Mouse (Mus musculus) liver, postnatal 0 days (tissue): ENCODE measurements around the gene Gm11239. TPM values are rescaled to one million over a fixed set of nuclear protein-coding genes. Genes with fewer than 3 reads are reported as not detected.
"Not testable (repeated sequence)": the region's sequence is repeated elsewhere in the genome, so short reads cannot be mapped to it uniquely, and the experiment has no call there.

Experiments used
- ATAC-seq: fragments of 200-750 bp; cut with Nextera tagmentation; 2 replicates; pipeline ENCODE4 v1.8.0; 2017; ENCODE audit warnings: mild to moderate bottlenecking, moderate library complexity
- DNase-seq: peaks from one replicate; pipeline ENCODE4 v3.0.0-alpha.2; 2016
- H3K27ac ChIP-seq: fragments of 300-500 bp; sonication (generic); 2 replicates; pipeline ENCODE4 v1.5.1; 2014; ENCODE audit warnings: antibody characterized with exemption, moderate library complexity, mild to moderate bottlenecking, low read depth
- H3K27me3 ChIP-seq: fragments of 300-500 bp; sonication (generic); 2 replicates; pipeline ENCODE4 v1.6.1; 2014; ENCODE audit warnings: low read length, control low read depth, mixed read lengths; ENCODE audit not compliant: insufficient read depth
- H3K36me3 ChIP-seq: fragments of 300-500 bp; sonication (generic); replicated peaks from 2 replicates; pipeline ENCODE4 v1.6.1; 2014; ENCODE audit warnings: mild to moderate bottlenecking, control low read depth, low read length, moderate library complexity, mixed read lengths; ENCODE audit not compliant: insufficient read depth
- H3K4me1 ChIP-seq: fragments of 300-500 bp; sonication (generic); 2 replicates; pipeline ENCODE4 v1.6.1; 2014; ENCODE audit warnings: antibody characterized with exemption, mild to moderate bottlenecking, control low read depth; ENCODE audit not compliant: insufficient read depth
- H3K4me2 ChIP-seq: fragments of 300-500 bp; sonication (generic); 2 replicates; pipeline ENCODE4 v1.6.1; 2014; ENCODE audit warnings: low read depth, mild to moderate bottlenecking, low read length, moderate library complexity, mixed read lengths
- H3K4me3 ChIP-seq: fragments of 300-500 bp; sonication (generic); 2 replicates; pipeline ENCODE4 v1.5.1; 2014; ENCODE audit warnings: low read depth, low read length
- H3K9ac ChIP-seq: fragments of 300-500 bp; sonication (generic); replicated peaks from 2 replicates; pipeline ENCODE4 v1.6.1; 2014; ENCODE audit warnings: mild to moderate bottlenecking, moderate library complexity
- H3K9me3 ChIP-seq: fragments of 300-500 bp; sonication (generic); 2 replicates; pipeline ENCODE4 v1.6.1; 2016; ENCODE audit warnings: mild to moderate bottlenecking, control low read depth, low read length, mixed read lengths
- CTCF ChIP-seq: sonication (generic); IDR thresholded peaks from 2 replicates; pipeline ENCODE4 v1.5.1; 2016; ENCODE audit warnings: antibody characterized with exemption, low read depth
- EP300 ChIP-seq: IDR thresholded peaks from 2 replicates; pipeline ENCODE4 v1.6.1; 2016; ENCODE audit warnings: antibody characterized with exemption, low read depth, mild to moderate bottlenecking
- WGBS: fragments of 180-500 bp; shearing (Covaris S2); extraction: QIAGEN DNeasy Blood & Tissue Kit; methylation state at CpG from one replicate; pipeline ENCODE4 v1.1.7; 2014; ENCODE audit not compliant: insufficient replicate concordance; 5-methylcytosine and 5-hydroxymethylcytosine counted together
- polyA plus RNA-seq: library from polyadenylated mRNA; unstranded; fragments of >200 nt; fragmentation: Nextera tagmentation; extraction: Ambion mirVana; gene quantifications from 2 replicates; pipeline ENCODE4 v1.2.1, GENCODE M21; 2015

The Gm11239 gene
- not detected in 2 replicates for polyA plus RNA-seq

- not testable (repeated sequence) for H3K27ac ChIP-seq, H3K4me1 ChIP-seq, DNase-seq, H3K4me2 ChIP-seq, H3K9me3 ChIP-seq, H3K36me3 ChIP-seq, H3K27me3 ChIP-seq, H3K9ac ChIP-seq, H3K4me3 ChIP-seq, ATAC-seq
- WGBS, result no CpG with 5 or more reads among the region's 4 CpGs
Measured at GRCm38 (mm10) chr4:73668054-73668453, at the start of gene Gm11239. TSS of gene Gm11239 (plus strand) at chr4:73668354.

DNA sequence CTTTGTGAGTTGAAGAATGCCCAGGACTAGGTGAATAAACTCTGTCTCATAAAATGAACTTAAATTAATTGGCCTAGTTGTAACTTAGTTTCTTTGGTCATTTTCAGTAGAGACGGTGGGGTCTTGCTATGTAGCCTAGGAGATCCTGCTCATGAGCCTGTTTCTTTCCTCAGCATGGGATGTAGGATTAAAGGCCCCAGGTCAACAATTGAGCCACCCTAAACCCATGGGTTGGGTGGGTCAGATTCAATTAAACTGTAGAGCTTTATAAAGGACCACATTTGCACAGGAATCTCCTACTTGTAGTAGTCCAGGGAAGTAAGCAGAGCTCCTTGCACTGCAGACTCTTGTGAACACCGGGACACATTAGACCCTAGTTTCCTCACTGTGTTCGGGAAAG lies 45.5 kb upstream of the Gm11239 start, which contains the start of gene Gm11237:
Gene Gm11237 (plus strand): TSS at position 301 of the 400 bp plus-strand sequence.
- H3K4me2 ChIP-seq, ATAC-seq, H3K9ac ChIP-seq, H3K9me3 ChIP-seq, H3K4me1 ChIP-seq, DNase-seq, H3K36me3 ChIP-seq, H3K27ac ChIP-seq, H3K4me3 ChIP-seq, H3K27me3 ChIP-seq: not testable (repeated sequence)
- WGBS, result no CpG with 5 or more reads among the region's 3 CpGs

DNA sequence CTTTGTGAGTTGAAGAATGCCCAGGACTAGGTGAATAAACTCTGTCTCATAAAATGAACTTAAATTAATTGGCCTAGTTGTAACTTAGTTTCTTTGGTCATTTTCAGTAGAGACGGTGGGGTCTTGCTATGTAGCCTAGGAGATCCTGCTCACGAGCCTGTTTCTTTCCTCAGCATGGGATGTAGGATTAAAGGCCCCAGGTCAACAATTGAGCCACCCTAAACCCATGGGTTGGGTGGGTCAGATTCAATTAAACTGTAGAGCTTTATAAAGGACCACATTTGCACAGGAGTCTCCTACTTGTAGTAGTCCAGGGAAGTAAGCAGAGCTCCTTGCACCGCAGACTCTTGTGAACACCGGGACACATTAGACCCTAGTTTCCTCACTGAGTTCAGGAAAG lies 30.3 kb upstream of the Gm11239 start, which contains the start of gene Gm11236:
Gene Gm11236 (plus strand): TSS at position 301 of the 400 bp plus-strand sequence.
- ATAC-seq, H3K27me3 ChIP-seq: not testable (repeated sequence)

DNA sequence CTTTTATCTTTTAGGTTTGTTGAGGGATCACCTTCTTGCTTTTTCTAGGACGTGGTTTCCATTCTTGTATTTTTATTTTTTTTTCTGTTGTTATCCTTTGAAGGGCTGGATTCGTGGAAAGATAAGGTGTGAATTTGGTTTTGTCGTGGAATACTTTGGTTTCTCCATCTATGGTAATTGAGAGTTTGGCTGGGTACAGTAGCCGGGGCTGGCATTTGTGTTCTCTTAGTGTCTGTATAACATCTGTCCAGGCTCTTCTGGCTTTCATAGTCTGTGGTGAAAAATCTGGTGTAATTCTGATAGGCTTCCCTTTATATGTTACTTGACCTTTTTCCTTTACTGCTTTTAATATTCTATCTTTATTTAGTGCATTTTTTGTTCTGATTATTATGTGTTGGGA lies 6.3 kb upstream of the Gm11239 start:
- not testable (repeated sequence) for H3K4me2 ChIP-seq, H3K4me3 ChIP-seq, ATAC-seq, DNase-seq, H3K27me3 ChIP-seq, H3K9me3 ChIP-seq, H3K36me3 ChIP-seq, H3K9ac ChIP-seq, H3K27ac ChIP-seq, H3K4me1 ChIP-seq
- 67% methylated on average over 4 of the region's 4 CpGs for WGBS

More for the DNA sequence above, 30.3 kb upstream of the Gm11239 start, which contains the start of gene Gm11236:
- not testable (repeated sequence) for H3K9ac ChIP-seq, H3K4me1 ChIP-seq, H3K9me3 ChIP-seq, H3K36me3 ChIP-seq, DNase-seq, H3K27ac ChIP-seq, H3K4me2 ChIP-seq, H3K4me3 ChIP-seq
- WGBS, result no CpG with 5 or more reads among the region's 4 CpGs

- not testable (repeated sequence) for H3K9me3 ChIP-seq, H3K36me3 ChIP-seq, H3K4me2 ChIP-seq, ATAC-seq, H3K4me1 ChIP-seq, H3K9ac ChIP-seq, H3K27me3 ChIP-seq, H3K27ac ChIP-seq, DNase-seq, H3K4me3 ChIP-seq
- no CpG with 5 or more reads among the region's 4 CpGs for WGBS
Measured at GRCm38 (mm10) chr4:73683216-73683615, 15.1 kb downstream of the Gm11239 start, which contains the start of gene Gm428. TSS of gene Gm428 (plus strand) at chr4:73683516.

GRCm38 (mm10) chr4:73718761-73719160 lies 50.6 kb downstream of the Gm11239 start:
- no peak overlapping the region for H3K27ac ChIP-seq
- H3K4me2 ChIP-seq, result no peak overlapping the region
- 72% methylated on average over 1 of the region's 1 CpGs for WGBS
- no peaks in the 10 kb centered on the region for H3K27me3 ChIP-seq
- TF ChIP-seq EP300 (no peak), CTCF (no peak)
- H3K4me1 ChIP-seq, result no peaks in the 10 kb centered on the region
- H3K4me3 ChIP-seq, result no peak overlapping the region
- no peak for DNase-seq
- ATAC-seq, result no peak
- no peak overlapping the region for H3K9ac ChIP-seq
- H3K36me3 ChIP-seq, result no peaks in the 10 kb centered on the region
- H3K9me3 ChIP-seq, result no peaks in the 10 kb centered on the region

DNA sequence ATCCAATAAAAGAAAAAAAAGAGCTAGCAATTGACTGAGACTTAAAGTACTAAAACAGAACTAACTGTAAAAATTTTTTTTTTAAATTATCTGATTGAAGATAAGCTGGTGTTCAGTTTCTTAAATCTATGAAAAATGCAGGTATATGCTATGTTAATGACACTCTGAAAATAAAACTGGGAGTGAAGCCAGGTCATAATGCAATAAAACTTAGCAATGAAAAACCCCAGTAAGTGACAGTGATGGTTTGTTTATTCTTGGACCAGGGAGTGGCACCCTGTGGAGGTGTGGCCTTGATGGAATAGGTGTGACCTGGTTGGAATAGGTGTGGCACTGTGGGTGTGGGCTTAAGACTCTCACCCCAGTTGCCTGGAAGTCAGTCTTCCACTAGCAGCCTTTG lies 51.7 kb downstream of the Gm11239 start:
- Histone ChIP-seq H3K4me1 (no peaks in the 10 kb centered on the region), H3K9ac (no peak overlapping the region), H3K4me3 (no peak overlapping the region), H3K4me2 (no peak overlapping the region), H3K27me3 (no peaks in the 10 kb centered on the region), H3K27ac (no peak overlapping the region), H3K9me3 (no peaks in the 10 kb centered on the region), H3K36me3 (no peaks in the 10 kb centered on the region)
- ATAC-seq, result no peak
- DNase-seq, result no peak
- TF ChIP-seq EP300 (no peak), CTCF (no peak)

Other genes starting within 250 kb of the Gm11239 start
- not detected in 2 replicates for gene Gm11238, start 60.5 kb upstream of the Gm11239 start, polyA plus RNA-seq
- gene Gm11237, start 45.4 kb upstream of the Gm11239 start, polyA plus RNA-seq, result not detected in 2 replicates
- gene Gm11236, start 30.2 kb upstream of the Gm11239 start, polyA plus RNA-seq, result not detected in 2 replicates
- gene Gm428, start 15.2 kb downstream of the Gm11239 start, polyA plus RNA-seq, result not detected in 2 replicates
- gene Rasef, start 122.6 kb downstream of the Gm11239 start, polyA plus RNA-seq, result 0.02 and 0.06 TPM in 2 replicates
- not detected in 2 replicates for gene Gm11758, start 207.9 kb downstream of the Gm11239 start, polyA plus RNA-seq
- not detected in 2 replicates for gene Gm11757, start 222.8 kb downstream of the Gm11239 start, polyA plus RNA-seq
- gene Gm13871, start 237.6 kb downstream of the Gm11239 start, polyA plus RNA-seq, result not detected in 2 replicates